Comparison of ENCODE assay signal across 8 mouse cellular contexts in the genomic region with DNA sequence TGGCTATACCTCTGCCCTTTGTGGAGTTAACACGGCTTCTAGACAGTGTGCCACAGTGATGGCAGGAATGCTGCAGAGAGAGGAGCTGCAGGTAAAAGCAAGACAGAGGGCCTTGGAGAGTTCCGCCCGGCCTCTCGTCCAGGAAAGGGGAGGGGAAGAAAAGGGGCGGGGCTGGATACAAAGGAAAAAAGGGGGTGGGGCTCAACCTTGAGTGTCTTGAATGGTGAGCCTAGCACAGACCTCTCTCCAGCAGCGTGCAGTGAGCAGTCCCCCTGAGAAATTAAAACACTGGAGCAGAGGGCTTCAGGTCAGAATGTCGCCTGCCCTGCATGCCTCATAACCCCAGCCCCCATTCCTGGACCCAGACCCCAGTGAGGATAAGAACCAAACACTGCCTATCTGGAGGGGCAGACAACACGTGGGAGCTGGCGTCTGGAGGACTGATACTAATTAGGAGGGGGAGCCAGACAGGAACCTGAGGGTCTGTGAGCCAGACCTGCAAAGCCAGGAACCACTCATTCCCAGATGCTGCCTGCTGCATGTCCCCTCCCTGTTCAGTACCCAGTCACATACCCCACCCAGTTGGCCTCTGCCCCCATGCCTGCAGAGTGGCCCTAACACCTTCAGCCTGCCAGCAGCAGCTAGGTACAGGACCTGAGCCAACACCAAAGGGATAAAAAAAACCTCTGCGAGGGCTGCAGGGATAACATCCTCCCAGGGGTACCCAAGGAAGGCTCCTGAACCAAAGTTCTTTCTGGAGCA. TPM values are rescaled to one million over a fixed set of nuclear protein-coding genes. Genes with fewer than 3 reads are reported as not detected.
DNase-seq lines count a peak whose midpoint lies in the region; ATAC-seq lines count a peak whose summit lies in the region.

No protein-coding gene starts in this region.

- H3K9me3 ChIP-seq in heart, embryonic 14.5 days (ENCODE audit: control insufficient read depth, low read length) = no peaks in the 10 kb centered on the region
- H3K9me3 ChIP-seq in limb, embryonic 15.5 days = no peaks in the 10 kb centered on the region

- H3K4me2 ChIP-seq in heart, embryonic 14.5 days (ENCODE audit: low read length) = peak overlapping the region; percentile 21
- H3K4me2 ChIP-seq in limb, embryonic 15.5 days = peak overlapping the region; percentile 41

- no peak overlapping the region for H3K9ac ChIP-seq in heart, embryonic 14.5 days (ENCODE audit: low read length)
- H3K9ac ChIP-seq in limb, embryonic 15.5 days = no peak overlapping the region

- H3K27ac ChIP-seq in heart, embryonic 14.5 days (replicated peaks in 1 of 2; ENCODE audit: control insufficient read depth in 1 of 2, insufficient read depth in 1 of 2, low read depth in 2 of 2, low read length in 2 of 2) = no peak overlapping the region; a peak in 1 of 4 replicates
- peak overlapping the region; percentile 27; the same call in 1 of the 2 replicates for H3K27ac ChIP-seq in limb, embryonic 15.5 days

- no peaks in the 10 kb centered on the region for H3K27me3 ChIP-seq in heart, embryonic 14.5 days (ENCODE audit: control insufficient read depth, insufficient read depth, low read length)
- no peaks in the 10 kb centered on the region for H3K27me3 ChIP-seq in limb, embryonic 15.5 days

- DNase-seq in urinary bladder, postnatal 14 days (ENCODE audit: low spot score) = peak; percentile 32
- DNase-seq in urinary bladder, postnatal 4 days (ENCODE audit: low spot score in 2 of 2) = no peak
- peak; percentile 54 for DNase-seq in retina, postnatal 1 day
- DNase-seq in frontal cortex, postnatal 10 days (ENCODE audit: low spot score in 2 of 2) = no peak
- no peak for DNase-seq in cerebellum, adult 8-10 months
- no peak for DNase-seq in adipocyte (ENCODE audit: low spot score)

- peaks cover 31 to 36% of the 10 kb centered on the region in 2 experiments for H3K4me1 ChIP-seq in heart, embryonic 14.5 days (ENCODE audit: control insufficient read depth in 2 of 2, insufficient read depth in 2 of 2, low read length in 2 of 2)
- peaks cover 28% of the 10 kb centered on the region for H3K4me1 ChIP-seq in limb, embryonic 15.5 days

- 10% methylated on average over 10 of the region's 10 CpGs for WGBS in heart, embryonic 14.5 days
- 3% methylated on average over 10 of the region's 10 CpGs for WGBS in limb, embryonic 15.5 days

- H3K36me3 ChIP-seq in heart, embryonic 14.5 days (ENCODE audit: control insufficient read depth, insufficient read depth, low read length) = no peaks in the 10 kb centered on the region
- H3K36me3 ChIP-seq in limb, embryonic 15.5 days = no peaks in the 10 kb centered on the region

- ATAC-seq in heart, embryonic 14.5 days (ENCODE audit: insufficient number of reproducible peaks, insufficient read depth, low FRiP score, low read depth) = peak; percentile 36; the same call in 1 of the 2 replicates
- ATAC-seq in limb, embryonic 15.5 days (ENCODE audit: insufficient number of reproducible peaks, low FRiP score, low TSS enrichment, low read depth) = peak; percentile 25

- no peak overlapping the region for H3K4me3 ChIP-seq in heart, embryonic 14.5 days (ENCODE audit: control insufficient read depth in 1 of 2, insufficient read depth in 1 of 2, low read depth in 1 of 2, low read length in 2 of 2)
- H3K4me3 ChIP-seq in limb, embryonic 15.5 days = 0 out of 2 replicates have a peak overlapping the region, but pooled peaks have one; percentile 3

RNA-seq across cellular contexts. Expression of gene Gpc1, which starts 40.2 kb away (rescaled TPM):
- 55.3 and 59.7 TPM in 2 replicates for polyA plus RNA-seq in heart, embryonic 14.5 days (2014; fragmentation: Nextera tagmentation; extraction: Ambion mirVana)
- polyA plus RNA-seq in limb, embryonic 15.5 days (2015; fragmentation: Nextera tagmentation; extraction: Ambion mirVana) = 73.6 and 80.7 TPM in 2 replicates

Comparison
In these comparisons a context has a peak if more than half of its experiments do, and no peak if none do; other contexts are left out.
1. DNase-seq: peak in urinary bladder, postnatal 14 days (single experiment) and retina, postnatal 1 day (single experiment); none in urinary bladder, postnatal 4 days (0 of 2), frontal cortex, postnatal 10 days (0 of 2), cerebellum, adult 8-10 months (single experiment) and adipocyte (single experiment).